Mouse (Mus musculus) brain, embryonic 14.5 days (tissue): Measurements from ENCODE around the gene Mvd.

Source experiments
- CTCF ChIP-seq: fragments of 200-500 bp; IDR thresholded peaks from 2 replicates; pipeline ENCODE4 v1.5.1; 2012; ENCODE audit warnings: inconsistent platforms, mild to moderate bottlenecking, moderate library complexity, borderline replicate concordance; ENCODE audit not compliant: insufficient read depth, insufficient read length; ENCODE audit errors: extremely low read depth
- POLR2A ChIP-seq: fragments of 200-500 bp; IDR thresholded peaks from 2 replicates; pipeline ENCODE4 v1.6.1; 2012; ENCODE audit warnings: mild to moderate bottlenecking, inconsistent platforms, borderline replicate concordance; ENCODE audit not compliant: poor library complexity, insufficient read depth, insufficient read length, severe bottlenecking; ENCODE audit errors: extremely low read depth

GRCm38 (mm10) chr8:122419881-122420555, 23.2 kb downstream of the Mvd start:
- TF ChIP-seq CTCF (no peak), POLR2A (no peak)
